Mouse (Mus musculus): ENCODE results near the gene Prmt3. TPM values are rescaled to one million over a fixed set of nuclear protein-coding genes. Genes with fewer than 3 reads are reported as not detected.

The Prmt3 gene
- total RNA-seq, 4 experiments from 2014 or later: 27.8 to 37.7 (median 30.8) TPM

DNA sequence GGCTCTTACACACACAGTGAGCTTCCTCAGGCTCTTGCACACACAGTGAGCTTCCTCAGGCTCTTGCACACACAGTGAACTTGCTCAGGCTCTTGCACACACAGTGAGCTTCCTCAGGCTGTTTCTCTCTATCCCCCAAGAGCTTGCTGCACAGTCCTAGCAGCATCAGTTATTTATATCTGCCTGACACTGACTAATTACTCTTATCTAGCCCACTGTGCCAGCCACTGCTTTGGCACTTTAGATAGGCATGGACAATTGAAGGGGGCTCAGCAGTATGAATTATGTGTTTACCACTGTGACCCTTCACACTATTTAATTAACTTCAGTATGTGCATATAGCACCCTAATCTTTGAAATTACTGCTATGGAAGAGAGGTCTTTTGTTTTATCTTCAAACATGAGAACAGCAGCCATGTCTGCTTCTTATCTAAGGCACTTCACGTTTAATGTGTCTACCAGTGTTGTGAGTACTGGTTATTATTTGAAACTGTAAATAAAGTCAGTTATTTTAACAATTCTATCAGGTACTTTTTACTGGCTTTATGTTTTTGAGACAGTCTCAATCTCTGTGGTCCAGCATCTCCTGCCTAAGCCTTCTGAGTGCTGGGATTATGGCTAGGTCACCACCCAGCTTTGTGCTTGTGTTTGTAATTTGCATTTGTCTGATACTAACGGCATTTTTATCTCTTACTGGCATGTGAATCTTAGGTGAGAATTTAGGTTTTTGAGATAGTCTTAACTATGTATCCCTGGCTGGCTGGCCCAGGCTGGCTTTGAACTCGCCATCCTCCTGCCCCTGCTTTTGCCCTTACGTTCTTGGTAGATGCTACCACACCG, 75.4 kb downstream of the Prmt3 start:
- no peak for DNase-seq (ENCODE audit: low spot score in 2 of 2)

- no peak for DNase-seq (ENCODE audit: low spot score in 2 of 2)
Measured at GRCm38 (mm10) chr7:49857347-49857746, 79.2 kb downstream of the Prmt3 start.

- DNase-seq (ENCODE audit: low spot score in 2 of 2): no peak
Measured at GRCm38 (mm10) chr7:49858257-49858656, 80.1 kb downstream of the Prmt3 start.

DNA sequence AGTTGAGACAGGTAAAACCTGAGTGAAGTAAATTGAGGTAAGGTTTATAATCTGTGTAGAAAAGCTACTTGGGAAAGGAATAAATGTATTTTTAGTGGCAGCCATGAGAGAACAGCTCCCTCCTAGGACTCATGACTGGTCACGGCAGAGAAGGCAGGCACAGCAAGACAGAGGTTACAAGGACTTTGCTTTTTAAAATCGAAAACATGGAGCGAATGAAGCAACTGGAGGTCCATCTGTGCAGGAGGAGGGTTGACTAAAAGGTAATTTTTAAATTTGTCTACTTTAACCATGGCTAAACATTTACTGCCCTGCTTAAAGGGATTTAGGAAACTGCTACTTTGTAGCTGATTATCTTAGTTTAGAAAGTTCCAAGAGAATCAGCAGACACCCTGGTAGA, 81.7 kb downstream of the Prmt3 start:
- DNase-seq (ENCODE audit: low spot score in 2 of 2): no peak

- DNase-seq (ENCODE audit: low spot score in 2 of 2): no peak
Measured at GRCm38 (mm10) chr7:49861196-49861595, 83.0 kb downstream of the Prmt3 start.

DNA sequence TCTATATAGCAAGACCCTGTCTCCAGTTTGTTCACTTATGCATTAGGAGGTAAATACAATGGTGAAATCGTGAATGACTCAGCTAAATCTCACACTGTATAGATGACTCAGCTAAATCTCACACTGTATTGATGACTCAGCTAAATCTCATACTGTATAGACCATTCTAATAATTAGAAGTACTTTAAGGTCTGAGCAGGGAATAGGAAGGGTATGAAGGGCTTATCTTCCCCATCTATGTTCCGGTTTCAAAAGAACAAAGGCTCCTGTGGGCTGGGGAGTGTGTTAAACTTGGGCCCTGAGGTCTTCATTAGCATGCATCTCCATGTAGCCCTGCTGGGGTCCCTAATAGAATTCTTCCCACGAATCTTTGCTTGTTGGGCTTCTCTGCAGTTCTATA, 85.6 kb downstream of the Prmt3 start:
- DNase-seq (ENCODE audit: low spot score in 2 of 2): no peak

- no peak for DNase-seq (ENCODE audit: low spot score in 2 of 2)
Measured at GRCm38 (mm10) chr7:49869656-49870055, 91.5 kb downstream of the Prmt3 start.

GRCm38 (mm10) chr7:49870276-49870675, 92.1 kb downstream of the Prmt3 start:
- no peak for DNase-seq (ENCODE audit: low spot score in 2 of 2)

DNA sequence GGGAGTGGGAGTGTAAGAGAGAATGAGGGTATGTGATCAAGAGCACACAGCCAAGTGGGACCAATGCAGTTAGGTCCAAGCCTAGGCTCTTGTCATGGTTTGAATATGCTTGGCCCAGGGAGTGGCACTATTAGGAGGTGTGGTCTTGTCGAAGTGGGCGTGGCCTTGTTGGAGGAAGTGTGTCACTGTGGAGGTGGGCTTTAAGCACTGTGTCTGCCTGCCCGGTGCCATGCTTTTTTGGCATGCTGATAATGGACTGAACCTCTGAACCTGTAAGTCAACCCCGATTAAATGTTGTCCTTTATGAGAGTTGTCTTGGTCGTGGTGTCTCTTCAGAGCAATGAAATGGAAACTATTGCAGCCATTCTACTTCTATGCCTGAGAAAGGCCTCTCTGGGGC, 99.2 kb downstream of the Prmt3 start:
- no peak for DNase-seq (ENCODE audit: low spot score in 2 of 2)

DNA sequence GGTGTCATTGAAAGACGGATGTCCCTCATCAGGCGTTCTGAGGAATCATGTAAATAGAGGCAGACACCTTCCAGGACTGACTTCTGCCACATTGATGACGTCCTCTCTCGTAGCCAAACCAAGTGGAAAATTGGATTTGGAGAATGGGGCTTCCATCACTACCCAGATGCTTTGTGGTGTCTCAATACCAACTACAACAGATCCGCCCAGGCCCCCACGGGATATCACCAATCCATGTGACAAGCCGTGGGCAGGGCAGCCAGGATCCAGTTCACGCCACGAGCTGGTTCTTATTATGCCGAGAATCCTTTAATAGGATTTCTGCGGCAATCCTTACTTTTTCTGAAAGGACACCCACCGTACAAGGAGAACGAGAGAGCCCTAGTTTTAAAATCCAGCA, 100.9 kb downstream of the Prmt3 start:
- DNase-seq (ENCODE audit: low spot score in 2 of 2): no peak

GRCm38 (mm10) chr7:49879998-49880707, 102.0 kb downstream of the Prmt3 start:
- no peak for DNase-seq (ENCODE audit: low spot score in 2 of 2)

GRCm38 (mm10) chr7:49882288-49882687, 104.1 kb downstream of the Prmt3 start:
- no peak for DNase-seq (ENCODE audit: low spot score in 2 of 2)

DNA sequence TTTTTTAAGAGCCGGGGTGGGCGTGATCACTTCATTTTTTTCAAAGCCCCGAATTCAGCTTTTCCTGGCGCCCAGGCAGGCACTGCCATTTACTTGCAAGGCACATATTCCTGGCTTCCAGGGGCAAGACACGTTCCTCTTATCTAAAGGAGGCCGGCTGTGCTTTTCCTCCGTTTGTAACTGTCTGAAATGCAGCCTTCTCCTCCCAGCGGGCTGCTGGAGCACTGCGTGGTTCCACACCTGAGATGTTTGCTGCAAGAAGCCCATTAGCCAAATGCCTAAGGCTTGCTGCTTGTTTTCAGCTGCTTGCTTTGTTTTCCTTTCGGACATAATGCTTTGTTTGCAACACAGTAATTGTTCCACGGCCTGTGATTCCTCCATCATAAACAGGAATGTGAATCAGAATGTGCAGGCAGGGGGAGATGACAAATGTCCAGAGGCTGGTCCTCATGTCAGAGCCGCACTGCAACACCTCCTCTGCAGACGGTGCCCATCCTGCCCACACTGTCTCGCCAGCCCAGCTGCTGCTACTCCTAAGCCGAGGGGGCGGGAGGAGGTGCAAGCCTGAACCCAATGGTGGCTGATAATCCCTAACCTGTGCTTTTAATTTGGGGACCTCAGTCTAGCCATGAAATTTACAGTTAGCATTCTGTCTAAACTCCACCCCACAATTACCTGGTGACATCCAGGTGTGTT, 104.7 kb downstream of the Prmt3 start:
- DNase-seq (ENCODE audit: low spot score in 2 of 2): peak in 1 of 2 experiments; percentile 22

DNA sequence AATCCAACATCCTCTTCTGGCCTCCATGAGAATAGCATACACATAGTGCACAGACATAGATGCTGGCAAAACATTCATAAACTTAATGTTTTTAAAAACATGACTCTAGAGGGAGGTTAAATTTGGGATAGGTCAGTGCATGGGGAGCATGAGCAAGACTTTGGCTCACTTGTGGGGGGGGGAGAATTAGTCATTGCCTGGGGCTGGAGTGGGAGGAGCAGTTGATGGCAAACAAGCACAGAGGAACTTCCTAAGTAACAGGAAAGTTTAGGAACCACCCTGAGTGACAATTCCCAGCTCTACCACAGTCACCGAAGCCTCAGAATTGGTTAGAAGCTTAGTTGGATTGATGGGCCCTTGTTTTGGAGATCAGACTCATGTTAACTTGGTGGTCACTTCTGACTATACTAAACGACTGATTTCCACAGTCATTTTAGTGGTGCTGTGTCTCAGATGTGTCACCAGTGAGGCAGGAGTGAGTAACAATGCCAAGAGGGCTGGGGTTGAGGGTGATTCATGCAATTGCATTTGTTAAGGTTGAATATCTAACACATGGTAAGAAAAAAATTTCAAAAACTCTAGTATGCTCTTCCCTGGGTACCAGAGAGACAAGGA, 109.7 kb downstream of the Prmt3 start:
- DNase-seq (ENCODE audit: low spot score in 2 of 2): no peak

- DNase-seq (ENCODE audit: low spot score in 2 of 2): no peak
Measured at GRCm38 (mm10) chr7:49894786-49895185, 116.6 kb downstream of the Prmt3 start.

DNA sequence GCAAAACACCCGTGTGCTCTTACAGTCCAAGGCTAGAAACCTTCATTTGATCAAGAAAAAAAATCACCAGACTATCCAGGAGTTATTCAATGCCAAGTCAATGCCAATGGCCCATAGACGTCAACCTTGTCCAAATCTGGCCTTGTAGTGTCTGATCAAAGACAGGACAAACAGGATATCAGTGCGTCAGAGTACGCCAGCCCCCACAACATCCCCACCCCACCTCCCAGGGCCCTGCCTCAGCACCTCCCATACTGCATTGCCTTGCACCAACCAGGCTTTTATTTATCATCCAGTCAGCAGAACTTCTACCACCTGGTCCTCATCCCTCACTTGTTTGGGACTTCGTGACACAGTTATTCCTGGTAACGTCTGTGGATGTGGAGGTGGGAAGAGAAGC, 117.2 kb downstream of the Prmt3 start:
- DNase-seq (ENCODE audit: low spot score in 2 of 2): no peak

DNA sequence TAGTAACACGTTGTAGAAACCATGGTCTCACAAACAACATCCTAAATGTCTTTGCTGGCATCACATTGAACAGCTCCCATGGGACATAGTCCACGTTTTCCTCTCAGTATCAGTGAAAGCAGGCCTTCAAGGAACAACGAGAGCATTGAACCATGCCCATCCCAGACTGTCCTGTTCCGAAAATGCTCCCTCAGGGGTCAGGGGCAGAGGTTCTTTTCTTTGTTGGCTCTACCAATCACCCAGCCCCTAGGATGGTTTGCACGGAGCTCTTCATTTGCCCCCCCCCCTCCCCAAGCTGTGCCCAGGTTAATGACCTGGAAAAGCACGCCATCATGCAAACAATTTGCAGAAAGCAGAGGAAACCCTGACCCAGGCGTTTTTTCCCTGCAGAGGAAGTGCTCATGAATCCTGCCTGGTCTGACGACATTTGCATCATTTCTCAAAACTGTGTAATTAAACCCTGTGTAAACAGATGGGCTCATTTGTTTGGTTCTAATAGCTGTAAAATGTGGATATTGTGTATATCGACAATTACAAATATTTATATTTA, 123.9 kb downstream of the Prmt3 start:
- DNase-seq (ENCODE audit: low spot score in 2 of 2): no peak

GRCm38 (mm10) chr7:49907191-49908171, 129.3 kb downstream of the Prmt3 start:
- no peak for DNase-seq (ENCODE audit: low spot score in 2 of 2)

All from left cerebral cortex, adult 8-10 months (tissue).